In the genomic region with DNA sequence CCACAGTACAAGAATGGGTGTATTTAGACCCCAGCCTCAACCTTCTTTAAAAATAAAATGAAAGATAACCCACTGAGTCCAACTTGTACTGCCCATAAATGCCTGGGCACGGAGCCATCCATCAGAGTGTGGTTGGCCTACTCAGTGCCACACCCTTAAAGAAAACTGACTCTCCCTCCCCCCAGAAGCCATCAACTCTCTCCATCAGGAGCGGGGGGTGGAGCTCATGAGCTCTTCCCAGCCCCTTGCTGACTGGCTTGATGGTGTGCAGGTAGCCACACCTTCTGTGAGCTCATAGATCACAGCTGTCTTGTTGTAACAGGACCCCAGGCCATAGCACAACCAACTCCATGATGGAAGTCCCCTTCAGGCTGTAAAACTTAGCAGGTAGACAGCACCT, we compare ENCODE assay signal across 27 mouse cellular contexts. TPM values are rescaled to one million over a fixed set of nuclear protein-coding genes. Genes with fewer than 3 reads are reported as not detected.
DNase-seq lines count a peak whose midpoint lies in the region; ATAC-seq lines count a peak whose summit lies in the region.
"Had no signal": no experiment of that assay in that cellular context is flagged by ENCODE, and none has a peak within 500 bp of the region (broad histone marks: within the 10 kb centered on the region; RNA-seq: fewer than 3 reads in every experiment).

No protein-coding gene starts in this region.

- no peak for DNase-seq in embryonic facial prominence, embryonic 10.5 days (ENCODE audit: low spot score)
- DNase-seq in ES-CJ7 (ENCODE audit: low read depth, low spot score), result peak; percentile 24
- peak; percentile 11 for DNase-seq in fibroblast of lung, adult 2 months (ENCODE audit: low read depth)
- no peak for DNase-seq in midbrain, embryonic 10.5 days (ENCODE audit: low spot score)
- DNase-seq in hindbrain, embryonic 11.5 days (ENCODE audit: low spot score), result no peak
- DNase-seq: adrenal gland, adult 8-10 months; cerebellum, adult 2 months; cerebellum, postnatal 36 days; gastrocnemius, adult 2 months; heart, postnatal 36 days; kidney, postnatal 36 days; layer of hippocampus, postnatal 36 days; liver, postnatal 0 days; lung, postnatal 14 days; right cerebral cortex, postnatal 14 days; spleen, adult 18-20 months had no signal

- H3K4me2 ChIP-seq in embryonic facial prominence, embryonic 13.5 days, result no peak overlapping the region
- H3K4me2 ChIP-seq in stomach, embryonic 14.5 days (replicated peaks; ENCODE audit: low read depth, low read length), result no peak overlapping the region
- no peak overlapping the region for H3K4me2 ChIP-seq in hindbrain, embryonic 11.5 days (replicated peaks; ENCODE audit: low read depth, low read length)
- H3K4me2 ChIP-seq: forebrain, embryonic 13.5 days; heart, embryonic 15.5 days; hindbrain, embryonic 14.5 days; midbrain, embryonic 12.5 days had no signal

- no peak overlapping the region for H3K9ac ChIP-seq in embryonic facial prominence, embryonic 13.5 days
- H3K9ac ChIP-seq in stomach, embryonic 14.5 days (replicated peaks; ENCODE audit: low read depth, low read length), result no peak overlapping the region
- H3K9ac ChIP-seq in hindbrain, embryonic 11.5 days (ENCODE audit: low read depth, low read length), result no peak overlapping the region
- H3K9ac ChIP-seq: forebrain, embryonic 13.5 days; heart, embryonic 15.5 days; hindbrain, embryonic 14.5 days; liver, postnatal 0 days; midbrain, embryonic 12.5 days had no signal

- no peaks in the 10 kb centered on the region for H3K9me3 ChIP-seq in embryonic facial prominence, embryonic 13.5 days
- no peaks in the 10 kb centered on the region for H3K9me3 ChIP-seq in embryonic facial prominence, embryonic 10.5 days
- no peaks in the 10 kb centered on the region for H3K9me3 ChIP-seq in stomach, embryonic 14.5 days (ENCODE audit: control insufficient read depth, low read depth, low read length)
- H3K9me3 ChIP-seq in midbrain, embryonic 10.5 days (replicated peaks), result no peaks in the 10 kb centered on the region
- H3K9me3 ChIP-seq in hindbrain, embryonic 11.5 days (ENCODE audit: control insufficient read depth, low read length), result no peaks in the 10 kb centered on the region
- H3K9me3 ChIP-seq: forebrain, embryonic 13.5 days; heart, embryonic 15.5 days; midbrain, embryonic 12.5 days had no signal

- peaks cover 12% of the 10 kb centered on the region for H3K4me1 ChIP-seq in embryonic facial prominence, embryonic 13.5 days
- no peaks in the 10 kb centered on the region for H3K4me1 ChIP-seq in embryonic facial prominence, embryonic 10.5 days
- no peaks in the 10 kb centered on the region for H3K4me1 ChIP-seq in stomach, embryonic 14.5 days (ENCODE audit: control insufficient read depth, insufficient read depth, low read length)
- no peaks in the 10 kb centered on the region for H3K4me1 ChIP-seq in midbrain, embryonic 10.5 days
- H3K4me1 ChIP-seq in hindbrain, embryonic 11.5 days (replicated peaks; ENCODE audit: control insufficient read depth, insufficient read depth, low read length), result no peaks in the 10 kb centered on the region
- H3K4me1 ChIP-seq: forebrain, embryonic 13.5 days; heart, embryonic 15.5 days; midbrain, embryonic 12.5 days had no signal

- WGBS in embryonic facial prominence, embryonic 13.5 days, result 74% methylated on average over 2 of the region's 2 CpGs
- WGBS in embryonic facial prominence, embryonic 10.5 days, result 82% methylated on average over 2 of the region's 2 CpGs
- WGBS in stomach, embryonic 14.5 days, result 62% methylated on average over 2 of the region's 2 CpGs
- WGBS in midbrain, embryonic 10.5 days, result 78% methylated on average over 2 of the region's 2 CpGs
- 81% methylated on average over 2 of the region's 2 CpGs for WGBS in hindbrain, embryonic 11.5 days

- H3K27ac ChIP-seq in embryonic facial prominence, embryonic 13.5 days, result peak overlapping the region; percentile 23; the same call in 1 of the 2 replicates
- H3K27ac ChIP-seq in embryonic facial prominence, embryonic 10.5 days (replicated peaks), result no peak overlapping the region
- H3K27ac ChIP-seq in stomach, embryonic 14.5 days (ENCODE audit: low read length), result peak overlapping the region; percentile 48; the same call in 1 of the 2 replicates
- H3K27ac ChIP-seq in midbrain, embryonic 10.5 days (replicated peaks), result no peak overlapping the region
- no peak overlapping the region for H3K27ac ChIP-seq in hindbrain, embryonic 11.5 days (ENCODE audit: low read depth, low read length)
- H3K27ac ChIP-seq: forebrain, embryonic 13.5 days; gastrocnemius, adult 2 months; heart, embryonic 15.5 days; hindbrain, embryonic 14.5 days; midbrain, embryonic 12.5 days had no signal

- no peak for ATAC-seq in embryonic facial prominence, embryonic 13.5 days (ENCODE audit: insufficient number of reproducible peaks, insufficient read depth, low FRiP score, low TSS enrichment, low read depth)
- ATAC-seq in stomach, embryonic 14.5 days (ENCODE audit: insufficient number of reproducible peaks, insufficient read depth, low FRiP score, low read depth), result peak; percentile 49; the same call in 1 of the 2 replicates
- ATAC-seq in erythroid progenitor cell, adult 5-6 weeks (replicated peaks; ENCODE audit: low FRiP score, poor library complexity, severe bottlenecking), result no peak
- ATAC-seq in hindbrain, embryonic 11.5 days (ENCODE audit: low FRiP score), result no peak
- ATAC-seq: activated CD4-positive, CD25-positive, alpha-beta regulatory T cell, adult 4 months; CD4-positive, CD25-positive, alpha-beta regulatory T cell, adult 4 months; forebrain, embryonic 13.5 days; liver, postnatal 0 days; Patski had no signal

- no peaks in the 10 kb centered on the region for H3K36me3 ChIP-seq in embryonic facial prominence, embryonic 13.5 days
- no peaks in the 10 kb centered on the region for H3K36me3 ChIP-seq in embryonic facial prominence, embryonic 10.5 days (replicated peaks)
- no peaks in the 10 kb centered on the region for H3K36me3 ChIP-seq in stomach, embryonic 14.5 days (ENCODE audit: control insufficient read depth, insufficient read depth, low read length)
- H3K36me3 ChIP-seq in midbrain, embryonic 10.5 days, result no peaks in the 10 kb centered on the region
- no peaks in the 10 kb centered on the region for H3K36me3 ChIP-seq in hindbrain, embryonic 11.5 days (ENCODE audit: control insufficient read depth, insufficient read depth, low read length)
- H3K36me3 ChIP-seq: heart, embryonic 15.5 days; midbrain, embryonic 12.5 days had no signal

- H3K27me3 ChIP-seq in embryonic facial prominence, embryonic 13.5 days, result no peaks in the 10 kb centered on the region
- no peaks in the 10 kb centered on the region for H3K27me3 ChIP-seq in embryonic facial prominence, embryonic 10.5 days (replicated peaks; ENCODE audit: low read depth, poor library complexity, severe bottlenecking)
- no peaks in the 10 kb centered on the region for H3K27me3 ChIP-seq in stomach, embryonic 14.5 days (ENCODE audit: control insufficient read depth, insufficient read depth, low read length)
- no peaks in the 10 kb centered on the region for H3K27me3 ChIP-seq in midbrain, embryonic 10.5 days (ENCODE audit: low read depth, poor library complexity, severe bottlenecking)
- no peaks in the 10 kb centered on the region for H3K27me3 ChIP-seq in hindbrain, embryonic 11.5 days (ENCODE audit: control insufficient read depth, insufficient read depth, low read length)
- H3K27me3 ChIP-seq: forebrain, embryonic 13.5 days; heart, embryonic 15.5 days; midbrain, embryonic 12.5 days; Patski had no signal

- no peak overlapping the region for H3K4me3 ChIP-seq in embryonic facial prominence, embryonic 13.5 days
- H3K4me3 ChIP-seq in embryonic facial prominence, embryonic 10.5 days, result no peak overlapping the region
- H3K4me3 ChIP-seq in stomach, embryonic 14.5 days (ENCODE audit: low read depth, low read length), result no peak overlapping the region
- H3K4me3 ChIP-seq in midbrain, embryonic 10.5 days, result no peak overlapping the region
- H3K4me3 ChIP-seq in hindbrain, embryonic 11.5 days (ENCODE audit: low read depth, low read length), result no peak overlapping the region
- H3K4me3 ChIP-seq: forebrain, embryonic 13.5 days; gastrocnemius, adult 2 months; heart, embryonic 15.5 days; midbrain, embryonic 12.5 days had no signal

RNA-seq across cellular contexts. Expression of a gene that starts 6.2 kb away (rescaled TPM):
- polyA plus RNA-seq in embryonic facial prominence, embryonic 13.5 days (2015; fragmentation: Nextera tagmentation; extraction: Ambion mirVana), result 22.9 and 29.2 TPM in 2 replicates
- 17.1 and 19.3 TPM in 2 replicates for polyA plus RNA-seq in embryonic facial prominence, embryonic 10.5 days (2016; fragmentation: Nextera tagmentation; extraction: Ambion mirVana)
- polyA plus RNA-seq in stomach, embryonic 14.5 days (2014; fragmentation: Nextera tagmentation; extraction: Ambion mirVana), result 34.9 and 37.0 TPM in 2 replicates
- total RNA-seq in erythroid progenitor cell, adult 5-6 weeks (2015; ENCODE audit: low replicate concordance), result 1.1 TPM in 1 of 2 replicates, not detected in the other
- total RNA-seq in erythroid progenitor cell, adult 5-6 weeks (2017; ENCODE audit: low replicate concordance), result 1.7 TPM in 1 of 2 replicates, not detected in the other
- 12.6 and 13.9 TPM in 2 replicates for polyA plus RNA-seq in midbrain, embryonic 10.5 days (2016; fragmentation: Nextera tagmentation; extraction: Ambion mirVana)
- 18.3 and 18.7 TPM in 2 replicates for polyA plus RNA-seq in hindbrain, embryonic 11.5 days (2014; fragmentation: Nextera tagmentation; extraction: Ambion mirVana)
- polyA plus RNA-seq: activated CD4-positive, CD25-positive, alpha-beta regulatory T cell, adult 4 months; CD4-positive, CD25-positive, alpha-beta regulatory T cell, adult 4 months had no signal

RNA-seq across cellular contexts. Expression of a gene that starts 55.4 kb away (rescaled TPM):
- 2.9 and 3.0 TPM in 2 replicates for polyA plus RNA-seq in embryonic facial prominence, embryonic 13.5 days (2015; fragmentation: Nextera tagmentation; extraction: Ambion mirVana)
- polyA plus RNA-seq in embryonic facial prominence, embryonic 10.5 days (2016; fragmentation: Nextera tagmentation; extraction: Ambion mirVana), result 1.2 and 1.4 TPM in 2 replicates
- polyA plus RNA-seq in stomach, embryonic 14.5 days (2014; fragmentation: Nextera tagmentation; extraction: Ambion mirVana), result 3.4 and 3.5 TPM in 2 replicates
- not detected in 2 replicates for total RNA-seq in erythroid progenitor cell, adult 5-6 weeks (2015; ENCODE audit: low replicate concordance)
- 0.15 TPM in 1 of 2 replicates, not detected in the other for total RNA-seq in erythroid progenitor cell, adult 5-6 weeks (2017; ENCODE audit: low replicate concordance)
- 1.0 and 1.1 TPM in 2 replicates for polyA plus RNA-seq in midbrain, embryonic 10.5 days (2016; fragmentation: Nextera tagmentation; extraction: Ambion mirVana)
- polyA plus RNA-seq in hindbrain, embryonic 11.5 days (2014; fragmentation: Nextera tagmentation; extraction: Ambion mirVana), result 1.1 and 1.3 TPM in 2 replicates
- total RNA-seq: monocyte, adult 5-6 weeks had no signal
- polyA plus RNA-seq: activated CD4-positive, CD25-positive, alpha-beta regulatory T cell, adult 4 months; CD4-positive, CD25-positive, alpha-beta regulatory T cell, adult 4 months had no signal

Comparison
In these comparisons a context has a peak if more than half of its experiments do, and no peak if none do; other contexts are left out.
1. H3K27ac ChIP-seq: peak in embryonic facial prominence, embryonic 13.5 days (single experiment) and stomach, embryonic 14.5 days (single experiment); none in embryonic facial prominence, embryonic 10.5 days (single experiment), midbrain, embryonic 10.5 days (single experiment) and hindbrain, embryonic 11.5 days (single experiment).
2. DNase-seq: peak in ES-CJ7 (single experiment) and fibroblast of lung, adult 2 months (single experiment); none in embryonic facial prominence, embryonic 10.5 days (single experiment), midbrain, embryonic 10.5 days (single experiment) and hindbrain, embryonic 11.5 days (single experiment).